Mouse (Mus musculus) embryonic fibroblast, embryonic 13.5 days (primary cell): ENCODE data around the gene Usp43.

ENCODE experiments used
- CTCF ChIP-seq: IDR thresholded peaks from 2 replicates; pipeline ENCODE4 v1.5.1; 2011; ENCODE audit warnings: mild to moderate bottlenecking, control low read depth, low read length, moderate library complexity, borderline replicate concordance; ENCODE audit not compliant: insufficient read depth
- POLR2A ChIP-seq: IDR thresholded peaks from 2 replicates; pipeline ENCODE4 v1.6.1; 2011; ENCODE audit warnings: low read depth, mild to moderate bottlenecking, control low read depth, low read length, moderate library complexity

- no peak for TF ChIP-seq CTCF
- no peak for TF ChIP-seq POLR2A
These were observed 31.7 kb upstream of the Usp43 start for GRCm38 (mm10) chr11:67953604-67954003.
